25 mouse cellular contexts compared by ENCODE assay signal in genomic region chr1:162815381-162816127, GRCm38 (mm10). TPM values are rescaled to one million over a fixed set of nuclear protein-coding genes. Genes with fewer than 3 reads are reported as not detected.
DNase-seq lines count a peak whose midpoint lies in the region; ATAC-seq and TF ChIP-seq lines count a peak whose summit lies in the region.
"Had no signal": no experiment of that assay in that cellular context is flagged by ENCODE, and none has a peak within 500 bp of the region (broad histone marks: within the 10 kb centered on the region; RNA-seq: fewer than 3 reads in every experiment).

No protein-coding gene starts in this region.

- no peak overlapping the region for H3K4me3 ChIP-seq in liver, adult 2 months (ENCODE audit: insufficient read depth, low read depth, low read length)
- H3K4me3 ChIP-seq in liver, embryonic 12.5 days: no peak overlapping the region
- H3K4me3 ChIP-seq: lung, embryonic 15.5 days; midbrain, embryonic 12.5 days; neural tube, embryonic 12.5 days had no signal

- no peaks in the 10 kb centered on the region for H3K27me3 ChIP-seq in liver, adult 2 months (ENCODE audit: control insufficient read depth, insufficient read depth, low read length)
- H3K27me3 ChIP-seq in liver, embryonic 12.5 days (replicated peaks): no peaks in the 10 kb centered on the region
- H3K27me3 ChIP-seq: CH12.LX; lung, embryonic 15.5 days; midbrain, embryonic 12.5 days; neural tube, embryonic 12.5 days had no signal

- no peaks in the 10 kb centered on the region for H3K79me2 ChIP-seq in liver, adult 2 months (ENCODE audit: control insufficient read depth, insufficient read depth, low read length)

- H3K9ac ChIP-seq in liver, adult 2 months (ENCODE audit: low read depth, low read length): no peak overlapping the region
- no peak overlapping the region for H3K9ac ChIP-seq in liver, embryonic 12.5 days
- H3K9ac ChIP-seq: liver, embryonic 14.5 days; lung, embryonic 15.5 days; midbrain, embryonic 12.5 days; neural tube, embryonic 12.5 days had no signal

- H3K36me3 ChIP-seq in liver, adult 2 months (ENCODE audit: control insufficient read depth, insufficient read depth, low read length): no peaks in the 10 kb centered on the region
- no peaks in the 10 kb centered on the region for H3K36me3 ChIP-seq in liver, embryonic 12.5 days
- H3K36me3 ChIP-seq: lung, embryonic 15.5 days; midbrain, embryonic 12.5 days; neural tube, embryonic 12.5 days had no signal

- peak; percentile 56 for DNase-seq in liver, adult 2 months (ENCODE audit: extremely low read depth, low read depth, low spot score)
- peak; percentile 64 to 86 for DNase-seq in kidney, adult 8-10 months
- peak; percentile 67 for DNase-seq in kidney, postnatal 14 days
- DNase-seq in frontal cortex, postnatal 14 days (ENCODE audit: low spot score in 2 of 2): no peak
- no peak for DNase-seq in cerebellum, postnatal 4 days (ENCODE audit: low spot score in 2 of 2)
- no peak for DNase-seq in left cerebral cortex, adult 18-20 months (ENCODE audit: low spot score in 2 of 2)
- DNase-seq: adrenal gland, postnatal 25 days; cerebellum, adult 18-20 months; cerebellum, postnatal 25 days; heart, adult 18-20 months; heart, postnatal 36 days; layer of hippocampus, postnatal 36 days; spleen, adult 18-20 months; thymus, postnatal 36 days had no signal

- peaks cover 11% of the 10 kb centered on the region; the same call in 1 of the 2 replicates for H3K4me1 ChIP-seq in liver, adult 2 months (ENCODE audit: control insufficient read depth, insufficient read depth, low read length)
- peaks cover 4% of the 10 kb centered on the region; the same call in 1 of the 2 replicates for H3K4me1 ChIP-seq in liver, embryonic 12.5 days
- H3K4me1 ChIP-seq: lung, embryonic 15.5 days; midbrain, embryonic 12.5 days; neural tube, embryonic 12.5 days had no signal

- TF ChIP-seq CTCF in liver, adult 2 months (IDR thresholded peaks at IDR 0.05; ENCODE audit: low read depth, low read length): no peak

- no peak for ATAC-seq in liver, embryonic 12.5 days
- ATAC-seq: hindbrain, embryonic 16.5 days had no signal

- no peaks in the 10 kb centered on the region for H3K9me3 ChIP-seq in liver, embryonic 12.5 days (replicated peaks)
- H3K9me3 ChIP-seq: lung, embryonic 15.5 days; midbrain, embryonic 12.5 days; neural tube, embryonic 12.5 days had no signal

- no peak for TF ChIP-seq POLR2A in liver, adult 2 months (IDR thresholded peaks at IDR 0.05; ENCODE audit: extremely low read depth, insufficient read depth, low read length)

- H3K27ac ChIP-seq in liver, adult 2 months (replicated peaks; ENCODE audit: insufficient read depth, low read depth, low read length): no peak overlapping the region
- H3K27ac ChIP-seq in liver, embryonic 12.5 days: no peak overlapping the region
- H3K27ac ChIP-seq: liver, embryonic 14.5 days; lung, embryonic 15.5 days; macrophage; midbrain, embryonic 12.5 days; neural tube, embryonic 12.5 days had no signal

- H3K4me2 ChIP-seq in liver, embryonic 12.5 days: no peak overlapping the region
- H3K4me2 ChIP-seq: lung, embryonic 15.5 days; midbrain, embryonic 12.5 days; neural tube, embryonic 12.5 days had no signal

- WGBS in liver, adult 2 months: 70% methylated on average over 10 of the region's 10 CpGs
- 69% methylated on average over 10 of the region's 10 CpGs for WGBS in liver, embryonic 12.5 days (ENCODE audit: insufficient replicate concordance)

RNA-seq across cellular contexts. Expression of gene Fmo4, which starts 1.8 kb away (rescaled TPM):
- 14.4 and 16.2 TPM in 2 replicates for total RNA-seq in liver, adult 2 months (2014; rRNA removed)
- polyA plus RNA-seq in liver, adult 2 months (2012; rRNA removed): 7.7 and 8.1 TPM in 2 replicates
- 0.67 and 0.79 TPM in 2 replicates for polyA plus RNA-seq in liver, embryonic 12.5 days (2016; fragmentation: Nextera tagmentation; extraction: Ambion mirVana)
- total RNA-seq in left cerebral cortex, adult 18-20 months (2021): not detected
- total RNA-seq: CH12.LX; heart, adult 18-20 months; layer of hippocampus, adult 18-20 months; layer of hippocampus, postnatal 36 days; MEL had no signal
- polyA plus RNA-seq: limb, embryonic 11.5 days; macrophage had no signal

RNA-seq across cellular contexts. Expression of gene Fmo1, which starts 50.9 kb away (rescaled TPM):
- 187 and 242 TPM in 2 replicates for total RNA-seq in liver, adult 2 months (2014; rRNA removed)
- polyA plus RNA-seq in liver, adult 2 months (2012; rRNA removed): 152 and 171 TPM in 2 replicates
- 3.8 and 4.8 TPM in 2 replicates for polyA plus RNA-seq in liver, embryonic 12.5 days (2016; fragmentation: Nextera tagmentation; extraction: Ambion mirVana)
- 10 to 100 TPM; 12.1 to 15.9 TPM for total RNA-seq in left cerebral cortex, adult 18-20 months (2021)
- total RNA-seq: CH12.LX had no signal
- polyA plus RNA-seq: macrophage had no signal

Comparison
In these comparisons a context has a peak if more than half of its experiments do, and no peak if none do; other contexts are left out.
1. DNase-seq: peak in liver, adult 2 months (single experiment), kidney, adult 8-10 months (2 of 2) and kidney, postnatal 14 days (single experiment); none in frontal cortex, postnatal 14 days (0 of 2), cerebellum, postnatal 4 days (0 of 2) and left cerebral cortex, adult 18-20 months (0 of 2).
2. RNA of gene Fmo4, which starts 1.8 kb away (total RNA-seq): 14.4 to 16.2 TPM in liver, adult 2 months; not detected in left cerebral cortex, adult 18-20 months; every median in the first group is over 10 times any median in the second.
3. RNA of gene Fmo1, which starts 50.9 kb away (total RNA-seq): 187 to 242 TPM in liver, adult 2 months; 12.1 to 15.9 TPM in left cerebral cortex, adult 18-20 months; every median in the first group is over 10 times any median in the second.